Mouse (Mus musculus): ENCODE measurements around the gene Gm21366.
"Not testable (repeated sequence)": the region's sequence is repeated elsewhere in the genome, so short reads cannot be mapped to it uniquely, and the experiment has no call there.

The Gm21366 gene

GRCm38 (mm10) chrY:22861156-22861555, at the start of gene Gm21366:
Gene Gm21366, minus strand, starts transcription at chrY:22861256.
- not testable (repeated sequence) for DNase-seq (ENCODE audit: low spot score)
